17 mouse cellular contexts compared by ENCODE assay signal in the genomic region with DNA sequence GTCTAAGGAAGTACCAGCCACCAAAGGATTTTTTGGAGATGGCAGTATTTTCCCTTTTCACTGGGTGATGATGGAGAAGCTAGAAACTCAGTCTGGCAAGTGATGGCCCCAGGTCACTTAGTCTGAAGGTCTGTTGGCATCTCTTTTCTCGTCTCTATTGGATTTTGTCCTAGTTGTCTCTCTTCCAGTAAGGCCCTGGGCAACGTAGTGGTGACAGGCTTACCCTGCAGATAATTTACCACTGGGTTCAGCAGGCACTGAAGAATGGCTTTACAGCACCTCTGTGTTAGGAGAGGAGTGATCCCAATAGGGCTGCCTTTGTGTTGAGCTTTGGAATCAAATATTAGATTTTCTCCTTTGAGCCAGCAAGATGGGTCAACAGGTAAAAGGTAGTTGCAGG.
DNase-seq lines count a peak whose midpoint lies in the region; TF ChIP-seq lines count a peak whose summit lies in the region.
"Had no signal": no experiment of that assay in that cellular context is flagged by ENCODE, and none has a peak within 500 bp of the region (broad histone marks: within the 10 kb centered on the region; RNA-seq: fewer than 3 reads in every experiment).

No protein-coding gene starts in this region.

- no peak for TF ChIP-seq CTCF in kidney, adult 2 months (conservative IDR thresholded peaks at IDR 0.05; ENCODE audit: insufficient read depth, insufficient read length, low read depth, low read length)

- TF ChIP-seq POLR2A in kidney, adult 2 months (IDR thresholded peaks at IDR 0.05; ENCODE audit: low read depth, low read length) = no peak

- no peak overlapping the region for H3K27ac ChIP-seq in kidney, adult 2 months (ENCODE audit: insufficient read depth, low read depth, low read length)
- H3K27ac ChIP-seq: forebrain, embryonic 13.5 days; heart, embryonic 15.5 days; hindbrain, embryonic 13.5 days had no signal

- H3K36me3 ChIP-seq in kidney, adult 2 months (ENCODE audit: control insufficient read depth, insufficient read depth, low read length) = no peaks in the 10 kb centered on the region
- H3K36me3 ChIP-seq: forebrain, embryonic 10.5 days; heart, embryonic 12.5 days; heart, embryonic 15.5 days; hindbrain, embryonic 10.5 days; hindbrain, embryonic 13.5 days had no signal

- DNase-seq in kidney, adult 2 months = peak; percentile 71
- DNase-seq in kidney, postnatal 14 days = no peak
- peak; percentile 21 to 43 for DNase-seq in kidney, postnatal 36 days
- no peak for DNase-seq in kidney, postnatal 10 days
- DNase-seq in adipocyte (ENCODE audit: low spot score) = peak; percentile 50
- no peak for DNase-seq in cerebellum, adult 11-12 months
- DNase-seq: adrenal gland, adult 8-10 months; cerebellum, adult 18-20 months; cerebellum, adult 9-10 months; gastrocnemius, postnatal 36 days; heart, postnatal 36 days had no signal

- WGBS in kidney, adult 2 months = 33% methylated on average over 2 of the region's 2 CpGs

- no peaks in the 10 kb centered on the region for H3K27me3 ChIP-seq in kidney, adult 2 months (replicated peaks; ENCODE audit: control insufficient read depth, insufficient read depth, low read length)
- H3K27me3 ChIP-seq: forebrain, embryonic 13.5 days; heart, embryonic 12.5 days; heart, embryonic 15.5 days; hindbrain, embryonic 13.5 days had no signal

- H3K4me1 ChIP-seq in kidney, adult 2 months (ENCODE audit: control insufficient read depth, insufficient read depth, low read length) = peaks cover 1% of the 10 kb centered on the region; the same call in 1 of the 2 replicates
- H3K4me1 ChIP-seq: forebrain, embryonic 13.5 days had no signal

- no peak overlapping the region for H3K4me3 ChIP-seq in kidney, adult 2 months (ENCODE audit: insufficient read depth, low read depth, low read length)
- H3K4me3 ChIP-seq: forebrain, embryonic 10.5 days; forebrain, embryonic 13.5 days; heart, embryonic 12.5 days; heart, embryonic 15.5 days; hindbrain, embryonic 10.5 days; hindbrain, embryonic 13.5 days had no signal

Comparison
In these comparisons a context has a peak if more than half of its experiments do, and no peak if none do; other contexts are left out.
1. DNase-seq: peak in kidney, adult 2 months (single experiment), kidney, postnatal 36 days (2 of 2) and adipocyte (single experiment); none in kidney, postnatal 14 days (single experiment), kidney, postnatal 10 days (single experiment) and cerebellum, adult 11-12 months (single experiment).